Mouse (Mus musculus): ENCODE measurements around the gene Glmp.

DNA sequence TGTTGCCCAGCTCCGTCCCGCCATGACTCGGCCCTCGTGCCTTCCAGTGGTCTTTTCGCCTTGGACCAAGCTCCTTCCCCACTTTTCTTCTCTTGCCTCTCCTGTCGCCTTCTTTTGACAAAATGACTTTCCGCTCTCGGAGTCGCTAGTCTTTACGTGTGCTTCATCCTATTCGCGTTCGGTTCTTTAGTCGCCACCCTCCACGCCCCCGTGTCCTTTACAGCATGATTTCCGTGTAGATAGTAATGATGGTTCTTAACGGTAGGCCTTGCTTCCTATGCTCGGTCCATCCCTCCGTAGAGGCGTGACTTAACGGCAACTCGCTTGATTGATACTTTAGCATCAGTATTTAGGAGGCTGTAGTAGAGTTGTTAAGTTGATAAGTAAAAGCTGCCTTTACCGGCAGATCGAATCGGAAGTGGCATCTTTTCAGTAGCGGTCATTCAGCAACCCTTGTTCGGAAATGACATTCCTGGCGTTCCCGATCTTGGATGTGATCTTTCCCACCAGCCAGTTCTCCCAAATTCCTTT, 27.4 kb upstream of the Glmp start:
- TF ChIP-seq TCF3 (IDR thresholded peaks at IDR 0.05; ENCODE audit: insufficient read length, low read depth) (no peak), MAX (IDR thresholded peaks at IDR 0.05; ENCODE audit: low read depth) (no peak), TCF12 (IDR thresholded peaks at IDR 0.05; ENCODE audit: insufficient read depth, poor library complexity, severe bottlenecking) (no peak), USF1 (IDR thresholded peaks at IDR 0.05; ENCODE audit: low read depth) (no peak), E2F4 (IDR thresholded peaks at IDR 0.05; ENCODE audit: insufficient read depth) (no peak), MYOG (IDR thresholded peaks at IDR 0.05; ENCODE audit: control insufficient read depth in 1 of 3, insufficient read depth in 1 of 3, insufficient read length in 2 of 3, low read depth in 2 of 3) (no peak), POLR2A (IDR thresholded peaks at IDR 0.05; ENCODE audit: insufficient read length, low read depth) (no peak), SRF (IDR thresholded peaks at IDR 0.05; ENCODE audit: control insufficient read depth, insufficient read length, low read depth) (no peak)

Measured in myocyte (in vitro differentiated cells).